Mouse (Mus musculus) testis, postnatal 14 days (tissue): ENCODE data around the gene Svs6.
"Not testable (repeated sequence)": the region's sequence is repeated elsewhere in the genome, so short reads cannot be mapped to it uniquely, and the experiment has no call there.

Source experiments
- DNase-seq: peaks from one replicate; pipeline ENCODE4 v3.0.0; 2021; ENCODE audit warnings: low spot score

Svs6 gene

DNA sequence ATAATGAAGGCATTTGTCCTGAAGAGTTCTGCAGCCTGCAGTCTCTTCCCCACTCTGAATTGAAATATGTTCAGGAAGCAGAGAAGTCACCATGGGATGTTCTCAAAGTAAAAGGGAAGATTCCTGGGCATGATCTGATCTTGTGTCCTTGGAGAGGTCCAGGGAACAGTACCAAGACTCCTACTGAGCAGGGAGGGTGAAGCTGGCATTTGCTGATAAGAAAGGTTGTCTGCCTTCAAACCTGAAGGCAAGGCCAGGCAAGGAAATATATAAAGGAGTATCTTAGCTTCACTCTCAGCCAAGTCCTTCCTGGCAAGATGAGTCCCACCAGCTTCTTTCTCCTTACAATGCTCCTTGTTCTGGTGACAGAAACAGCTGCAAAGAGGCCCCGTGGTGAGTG lies at the start of gene Svs6:
TSS of gene Svs6 (plus strand) at position 301 of the 400 bp plus-strand sequence.
- DNase-seq, result not testable (repeated sequence)

- DNase-seq, result no peak
Measured at GRCm38 (mm10) chr2:164278359-164278758, 38.2 kb upstream of the Svs6 start, which contains the start of gene Svs4. Gene Svs4, minus strand, starts transcription at chr2:164278459.

- not testable (repeated sequence) for DNase-seq
Measured at GRCm38 (mm10) chr2:164288968-164289367, 27.6 kb upstream of the Svs6 start, which contains the start of gene Svs3a. Gene Svs3a, plus strand, starts transcription at chr2:164289268.

GRCm38 (mm10) chr2:164312599-164312998 lies 4.0 kb upstream of the Svs6 start:
- no peak for DNase-seq

DNA sequence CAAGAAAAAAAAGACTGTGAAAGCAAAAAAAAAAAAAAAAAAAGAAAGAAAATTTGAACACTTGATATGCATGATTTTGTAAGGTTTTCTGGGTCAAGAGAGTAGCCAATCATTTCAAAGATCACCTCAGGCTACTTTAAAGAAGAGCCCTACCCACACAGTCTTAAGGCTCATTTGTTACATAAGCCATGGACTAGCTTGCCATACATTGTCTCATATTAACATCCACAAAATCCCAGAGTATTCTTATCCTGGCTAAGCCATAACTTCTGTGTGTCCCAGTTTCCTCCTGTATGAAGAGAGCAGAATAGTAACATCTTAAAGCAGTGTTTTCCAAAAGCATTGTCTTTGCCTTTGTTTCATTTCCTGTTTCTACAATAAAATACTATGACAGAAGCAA lies 1.1 kb upstream of the Svs6 start:
- not testable (repeated sequence) for DNase-seq

GRCm38 (mm10) chr2:164320983-164321382 lies 4.4 kb downstream of the Svs6 start:
- DNase-seq, result no peak

DNA sequence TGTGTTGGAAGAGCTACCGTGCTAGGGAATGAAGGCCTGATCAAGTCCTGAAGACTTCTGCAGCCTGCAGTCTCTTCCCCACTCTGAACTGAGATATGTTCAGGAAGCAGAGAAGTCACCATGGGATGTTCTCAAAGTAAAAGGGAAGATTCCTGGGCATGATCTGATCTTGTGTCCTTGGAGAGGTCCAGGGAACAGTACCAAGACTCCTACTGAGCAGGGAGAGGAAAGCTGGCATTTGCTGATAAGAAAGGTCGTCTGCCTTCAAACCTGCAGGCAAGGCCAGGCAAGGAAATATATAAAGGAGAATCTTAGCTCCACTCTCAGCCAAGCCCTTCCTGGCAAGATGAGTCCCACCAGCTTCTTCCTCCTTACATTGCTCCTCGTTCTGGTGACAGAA lies 15.9 kb downstream of the Svs6 start, which contains the start of gene Svs5:
TSS of gene Svs5 (plus strand) at position 301 of the 400 bp plus-strand sequence.
- DNase-seq, result not testable (repeated sequence)

- not testable (repeated sequence) for DNase-seq
Measured at GRCm38 (mm10) chr2:164343732-164344131, 27.2 kb downstream of the Svs6 start.

DNA sequence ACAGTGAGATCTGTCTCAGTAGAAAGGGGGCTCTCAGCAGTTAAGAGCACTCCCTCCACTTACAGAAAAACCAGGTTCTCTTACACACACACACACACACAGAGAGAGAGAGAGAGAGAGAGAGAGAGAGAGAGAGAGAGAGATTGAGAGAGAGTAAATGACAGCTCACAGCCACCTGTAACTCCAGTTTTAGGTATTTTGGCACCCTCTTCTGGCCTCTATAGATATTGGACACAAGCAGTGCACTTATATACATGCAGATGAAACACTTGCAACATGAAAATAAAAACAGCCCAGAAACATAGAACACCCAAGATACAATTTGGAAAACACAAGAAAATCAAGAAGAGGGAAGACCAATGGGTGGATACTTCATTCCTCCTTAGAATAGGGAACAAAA lies 31.1 kb downstream of the Svs6 start:
- DNase-seq, result not testable (repeated sequence)

DNA sequence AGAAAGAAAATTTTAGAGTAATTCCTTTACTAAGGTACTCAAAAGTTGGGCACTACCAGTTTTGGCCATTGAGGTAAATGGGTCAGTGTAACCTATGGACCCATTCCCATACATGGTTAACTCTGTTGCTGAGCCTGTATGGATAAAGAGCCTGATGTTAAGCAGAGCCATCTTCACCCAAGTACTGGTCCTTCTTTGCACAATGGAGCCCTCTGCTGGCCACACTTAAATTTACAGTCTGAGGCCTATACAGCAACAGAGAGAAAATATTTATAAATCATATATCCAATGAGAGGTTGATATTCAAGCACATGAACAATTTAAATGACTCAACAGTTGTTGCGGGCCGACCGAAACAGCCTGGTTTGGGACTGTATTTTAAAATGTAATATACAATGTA lies 32.4 kb downstream of the Svs6 start:
- no peak for DNase-seq

DNA sequence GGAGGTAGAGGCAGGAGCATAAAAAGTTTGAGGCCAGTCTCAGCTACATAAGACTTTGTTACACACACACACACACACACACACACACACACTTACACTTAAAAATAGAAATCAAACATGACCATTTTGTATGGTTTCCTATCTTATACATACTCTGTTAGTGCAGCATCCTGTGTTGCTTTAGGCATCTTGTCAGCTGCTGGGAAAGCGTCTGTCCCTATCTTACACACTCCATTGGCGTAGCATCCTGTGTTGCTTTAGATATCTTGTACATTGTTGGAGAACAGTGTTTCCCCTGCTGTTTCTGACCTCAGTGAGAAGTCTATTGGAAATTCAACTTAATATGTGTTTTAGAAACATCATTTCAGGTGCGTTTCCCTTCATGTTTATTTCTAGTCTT lies 36.1 kb downstream of the Svs6 start:
- no peak for DNase-seq

DNA sequence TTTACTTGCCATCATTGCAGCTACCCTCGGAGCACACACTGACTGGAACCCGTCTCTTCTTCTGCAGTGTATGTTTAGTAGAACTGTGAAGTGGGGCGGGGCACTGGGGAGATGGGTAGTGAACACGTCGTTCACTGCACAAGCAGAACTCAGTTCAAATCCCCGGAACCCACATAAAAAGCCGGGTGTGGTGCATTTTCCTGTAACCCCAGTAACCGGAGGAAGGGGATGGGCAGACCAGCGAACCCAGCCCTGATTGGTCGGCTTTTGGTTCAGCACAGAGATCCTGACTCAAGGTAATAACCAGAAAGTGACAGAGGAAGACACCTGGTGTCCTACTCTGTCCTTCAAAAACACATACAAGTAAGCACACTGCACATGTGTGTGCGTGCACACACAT lies 36.8 kb downstream of the Svs6 start:
- no peak for DNase-seq

GRCm38 (mm10) chr2:164356177-164356967 lies 39.8 kb downstream of the Svs6 start:
- DNase-seq, result no peak

GRCm38 (mm10) chr2:164358373-164358772 lies 41.8 kb downstream of the Svs6 start:
- no peak for DNase-seq

- no peak for DNase-seq
Measured at GRCm38 (mm10) chr2:164359031-164359430, 42.5 kb downstream of the Svs6 start.

DNA sequence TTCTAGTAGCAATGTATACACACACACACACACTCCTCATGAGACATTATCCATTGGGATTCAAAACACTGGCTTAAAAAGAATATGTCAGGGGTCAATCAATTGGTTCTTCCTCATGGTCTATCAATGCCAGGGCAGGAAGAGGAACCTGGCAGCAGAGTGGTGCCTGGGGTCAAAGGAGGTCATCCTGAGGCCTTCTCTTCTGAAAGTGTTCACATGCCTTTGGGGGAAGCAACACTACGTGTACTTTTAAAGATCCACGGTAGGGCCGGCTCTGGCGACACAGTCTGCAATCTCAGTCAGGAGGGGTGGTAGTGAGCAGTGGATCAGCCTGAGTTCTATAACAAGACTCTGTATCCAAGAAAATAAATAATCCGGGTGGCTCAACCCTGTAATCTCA lies 43.1 kb downstream of the Svs6 start:
- no peak for DNase-seq

DNA sequence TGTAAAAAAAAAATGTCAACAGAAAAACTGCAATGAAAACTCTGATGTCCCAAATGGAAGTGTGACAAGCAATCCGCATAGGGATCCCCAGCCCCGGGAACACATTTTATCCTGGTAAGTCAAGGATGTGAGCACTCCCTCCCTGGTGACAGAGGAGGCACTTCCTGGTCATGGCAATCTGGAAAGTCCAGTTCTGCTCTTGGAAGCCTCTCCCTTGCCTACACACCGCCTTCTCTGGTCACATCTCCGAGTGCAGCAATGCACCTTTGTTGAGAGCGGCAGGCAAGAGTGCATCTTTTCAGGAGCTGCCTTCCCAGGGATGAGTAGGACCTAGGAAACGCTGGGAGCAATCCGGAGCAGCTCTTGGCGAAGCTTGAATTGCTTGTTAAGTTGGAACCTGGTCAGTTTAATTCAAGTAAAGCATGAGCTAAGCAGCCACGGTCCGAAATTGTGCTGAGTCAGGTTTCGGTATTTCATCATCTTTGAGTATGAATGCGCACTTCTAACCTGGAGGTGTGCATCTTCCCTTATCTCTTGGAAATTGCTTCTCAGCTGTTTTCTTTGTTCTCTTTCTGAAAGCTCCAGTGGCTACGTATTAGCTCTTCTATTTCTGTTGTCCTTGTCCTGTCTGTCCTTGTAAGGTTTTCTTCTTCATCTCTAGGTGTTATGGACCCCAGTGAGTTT lies 44.6 kb downstream of the Svs6 start:
- DNase-seq, result no peak

DNA sequence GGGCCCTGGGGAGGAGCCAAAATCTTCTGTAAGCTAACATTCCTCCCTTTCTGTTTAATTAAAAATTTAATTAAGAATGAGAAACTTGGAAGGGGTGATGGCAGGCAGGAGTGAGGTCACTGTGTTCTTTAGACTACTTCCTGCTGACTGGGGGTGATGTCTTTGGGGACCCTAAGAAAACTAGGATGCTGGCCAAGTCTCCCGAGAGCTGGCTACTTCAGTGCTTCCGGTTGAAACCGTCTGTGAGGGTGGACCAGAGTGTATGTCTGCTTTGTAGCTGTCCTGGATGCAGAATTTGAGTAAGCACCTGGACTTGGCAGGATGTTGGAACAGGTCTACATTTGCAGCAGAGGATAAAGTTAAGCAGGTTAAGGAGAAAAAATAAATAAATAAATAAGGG lies 50.4 kb downstream of the Svs6 start:
- DNase-seq, result no peak
